Mouse (Mus musculus): ENCODE measurements around the gene Bri3. TPM values are rescaled to one million over a fixed set of nuclear protein-coding genes. Genes with fewer than 3 reads are reported as not detected.

The Bri3 gene
- polyA plus RNA-seq, 1 experiment, result 164 TPM

- TF ChIP-seq CTCF (IDR thresholded peaks at IDR 0.05; ENCODE audit: insufficient read depth, low read length) (no peak), POLR2A (IDR thresholded peaks at IDR 0.05; ENCODE audit: borderline replicate concordance, extremely low read depth, low read depth, low read length) (no peak)
- WGBS, result 85% methylated on average over 7 of the region's 7 CpGs
- no peak overlapping the region for H3K4me3 ChIP-seq (replicated peaks; ENCODE audit: extremely low read depth, low read depth, low read length)
- DNase-seq, result no peak
- H3K4me1 ChIP-seq (ENCODE audit: control insufficient read depth, insufficient read depth, low read length), result peaks cover 3% of the 10 kb centered on the region; the same call in 1 of the 2 replicates
Measured at GRCm38 (mm10) chr5:144230216-144230615, 14.0 kb upstream of the Bri3 start.

- Histone ChIP-seq H3K4me1 (ENCODE audit: control insufficient read depth, insufficient read depth, low read length) (peaks cover 3% of the 10 kb centered on the region; the same call in 1 of the 2 replicates), H3K4me3 (replicated peaks; ENCODE audit: extremely low read depth, low read depth, low read length) (no peak overlapping the region)
- WGBS, result 41% methylated on average over 1 of the region's 1 CpGs
- no peak for DNase-seq
- TF ChIP-seq POLR2A (IDR thresholded peaks at IDR 0.05; ENCODE audit: borderline replicate concordance, extremely low read depth, low read depth, low read length) (no peak), CTCF (IDR thresholded peaks at IDR 0.05; ENCODE audit: insufficient read depth, low read length) (peak; percentile 47; the same call in 1 of the 2 replicates)
Measured at GRCm38 (mm10) chr5:144231410-144231809, 12.8 kb upstream of the Bri3 start.

DNA sequence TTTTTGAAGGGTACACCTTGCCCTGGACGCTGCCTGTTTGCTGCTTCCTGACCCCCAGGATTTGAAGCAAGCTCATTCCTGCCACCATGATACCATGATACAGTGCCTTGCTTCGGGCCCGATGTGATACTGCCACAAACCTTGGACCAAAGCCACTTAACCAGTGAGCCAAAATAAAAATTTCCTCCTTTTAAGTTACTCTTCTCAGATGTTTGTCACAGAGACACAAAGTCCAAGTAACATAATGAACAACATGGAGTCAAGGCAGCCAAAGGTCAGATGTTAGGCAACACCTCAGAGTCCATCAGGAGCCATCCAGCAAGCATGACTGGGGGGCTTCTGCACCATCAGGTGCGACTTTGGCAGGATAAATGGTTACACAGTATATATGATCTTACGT is 11.7 kb upstream of the Bri3 start:
- TF ChIP-seq POLR2A (IDR thresholded peaks at IDR 0.05; ENCODE audit: borderline replicate concordance, extremely low read depth, low read depth, low read length) (no peak), CTCF (IDR thresholded peaks at IDR 0.05; ENCODE audit: insufficient read depth, low read length) (no peak)
- Histone ChIP-seq H3K4me3 (replicated peaks; ENCODE audit: extremely low read depth, low read depth, low read length) (no peak overlapping the region), H3K4me1 (ENCODE audit: control insufficient read depth, insufficient read depth, low read length) (peaks cover 3% of the 10 kb centered on the region; the same call in 1 of the 2 replicates)
- WGBS, result 88% methylated on average over 5 of the region's 5 CpGs
- DNase-seq, result no peak

DNA sequence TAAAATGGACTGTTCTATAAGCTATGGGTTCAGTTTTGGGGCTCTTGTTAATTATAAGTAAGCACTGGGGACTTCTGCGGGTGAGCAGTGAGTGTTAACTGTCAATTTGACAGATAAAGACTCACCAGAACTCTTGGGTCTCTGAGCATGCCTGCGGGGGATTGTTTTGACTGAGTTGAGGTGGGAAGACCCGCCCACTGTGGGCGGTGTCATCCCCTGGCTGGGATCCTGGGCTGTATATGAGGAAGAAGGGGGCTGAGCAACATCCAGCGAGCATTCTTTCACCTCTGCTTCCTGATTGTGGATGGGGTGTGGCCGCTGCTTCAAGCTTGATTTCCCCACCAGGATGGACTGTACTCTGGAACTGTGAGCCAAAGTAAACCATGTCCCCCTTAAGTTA is 10.0 kb upstream of the Bri3 start:
- TF ChIP-seq CTCF (IDR thresholded peaks at IDR 0.05; ENCODE audit: insufficient read depth, low read length) (no peak), POLR2A (IDR thresholded peaks at IDR 0.05; ENCODE audit: borderline replicate concordance, extremely low read depth, low read depth, low read length) (no peak)
- H3K4me3 ChIP-seq (replicated peaks; ENCODE audit: extremely low read depth, low read depth, low read length), result no peak overlapping the region
- no peak for DNase-seq
- H3K4me1 ChIP-seq (ENCODE audit: control insufficient read depth, insufficient read depth, low read length), result peaks cover 3% of the 10 kb centered on the region; the same call in 1 of the 2 replicates
- WGBS, result 62% methylated on average over 6 of the region's 6 CpGs

GRCm38 (mm10) chr5:144234714-144235113 is 9.5 kb upstream of the Bri3 start:
- Histone ChIP-seq H3K4me3 (replicated peaks; ENCODE audit: extremely low read depth, low read depth, low read length) (no peak overlapping the region), H3K4me1 (ENCODE audit: control insufficient read depth, insufficient read depth, low read length) (peaks cover 3% of the 10 kb centered on the region; the same call in 1 of the 2 replicates)
- no peak for TF ChIP-seq POLR2A (IDR thresholded peaks at IDR 0.05; ENCODE audit: borderline replicate concordance, extremely low read depth, low read depth, low read length)
- TF ChIP-seq CTCF (IDR thresholded peaks at IDR 0.05; ENCODE audit: insufficient read depth, low read length), result no peak
- WGBS, result 70% methylated on average over 7 of the region's 7 CpGs
- DNase-seq, result no peak

GRCm38 (mm10) chr5:144238969-144239368 is 5.3 kb upstream of the Bri3 start:
- TF ChIP-seq CTCF (IDR thresholded peaks at IDR 0.05; ENCODE audit: insufficient read depth, low read length), result no peak
- no peak for TF ChIP-seq POLR2A (IDR thresholded peaks at IDR 0.05; ENCODE audit: borderline replicate concordance, extremely low read depth, low read depth, low read length)
- Histone ChIP-seq H3K4me3 (replicated peaks; ENCODE audit: extremely low read depth, low read depth, low read length) (no peak overlapping the region), H3K4me1 (ENCODE audit: control insufficient read depth, insufficient read depth, low read length) (peaks cover 3% of the 10 kb centered on the region; the same call in 1 of the 2 replicates)
- 100% methylated on average over 1 of the region's 1 CpGs for WGBS
- DNase-seq, result no peak

- H3K4me3 ChIP-seq (replicated peaks; ENCODE audit: extremely low read depth, low read depth, low read length), result no peak overlapping the region
- TF ChIP-seq CTCF (IDR thresholded peaks at IDR 0.05; ENCODE audit: insufficient read depth, low read length) (no peak), POLR2A (IDR thresholded peaks at IDR 0.05; ENCODE audit: borderline replicate concordance, extremely low read depth, low read depth, low read length) (no peak)
- H3K4me1 ChIP-seq (ENCODE audit: control insufficient read depth, insufficient read depth, low read length), result peaks cover 4% of the 10 kb centered on the region; the same call in 1 of the 2 replicates
- 85% methylated on average over 2 of the region's 2 CpGs for whole genome bisulfite sequencing
- no peak for DNase-seq
Measured at GRCm38 (mm10) chr5:144245592-144245991, 1.4 kb downstream of the Bri3 start.

DNA sequence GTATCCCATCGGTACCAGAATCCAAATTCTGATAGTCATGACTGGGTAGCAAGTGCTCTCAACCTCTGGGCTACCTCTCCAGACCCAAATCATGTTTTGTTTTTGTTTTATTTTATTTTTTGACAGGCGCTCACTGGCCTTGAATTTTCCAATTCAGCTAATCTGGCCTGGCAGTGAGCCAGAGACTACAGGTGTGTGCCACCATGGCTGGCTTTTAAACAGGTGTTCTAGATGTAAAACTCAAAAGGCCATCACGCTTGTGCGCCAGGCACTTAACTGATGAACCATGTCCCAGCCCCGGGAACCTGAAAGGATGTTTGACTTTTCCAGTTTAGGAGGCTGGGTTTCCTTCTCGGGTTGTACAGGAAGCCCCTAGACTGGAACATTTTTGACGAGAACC is 2.4 kb downstream of the Bri3 start:
- no peak for TF ChIP-seq POLR2A (IDR thresholded peaks at IDR 0.05; ENCODE audit: borderline replicate concordance, extremely low read depth, low read depth, low read length)
- no peak for TF ChIP-seq CTCF (IDR thresholded peaks at IDR 0.05; ENCODE audit: insufficient read depth, low read length)
- WGBS, result 51% methylated on average over 7 of the region's 7 CpGs

DNA sequence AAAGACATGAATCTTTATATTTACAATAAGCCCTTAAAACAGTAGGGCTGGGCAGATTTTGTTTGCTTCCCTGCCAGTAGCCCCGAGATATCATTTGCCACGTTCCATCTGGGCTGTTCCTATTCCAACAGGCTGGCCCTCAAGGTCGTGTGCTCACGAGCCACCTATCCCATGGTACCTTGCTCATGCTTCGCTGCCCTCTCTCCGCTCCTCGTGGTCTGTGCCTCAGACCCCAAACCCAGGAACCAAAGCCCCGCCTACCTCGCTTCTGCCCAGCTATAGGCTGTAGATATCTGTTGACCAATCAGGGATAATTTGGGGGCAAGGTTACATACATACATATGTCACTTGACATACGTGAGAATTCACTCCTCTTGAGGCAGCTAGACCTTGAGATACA is 3.1 kb downstream of the Bri3 start:
- DNase-seq, result no peak
- TF ChIP-seq POLR2A (IDR thresholded peaks at IDR 0.05; ENCODE audit: borderline replicate concordance, extremely low read depth, low read depth, low read length) (no peak), CTCF (IDR thresholded peaks at IDR 0.05; ENCODE audit: insufficient read depth, low read length) (no peak)
- no peak overlapping the region for H3K4me3 ChIP-seq (replicated peaks; ENCODE audit: extremely low read depth, low read depth, low read length)
- 64% methylated on average over 10 of the region's 10 CpGs for WGBS
- H3K4me1 ChIP-seq (ENCODE audit: control insufficient read depth, insufficient read depth, low read length), result peaks cover 4% of the 10 kb centered on the region; the same call in 1 of the 2 replicates

More for the DNA sequence above, 2.4 kb downstream of the Bri3 start:
- Histone ChIP-seq H3K4me3 (replicated peaks; ENCODE audit: extremely low read depth, low read depth, low read length) (no peak overlapping the region), H3K4me1 (ENCODE audit: control insufficient read depth, insufficient read depth, low read length) (peaks cover 4% of the 10 kb centered on the region; the same call in 1 of the 2 replicates)
- DNase-seq, result no peak

DNA sequence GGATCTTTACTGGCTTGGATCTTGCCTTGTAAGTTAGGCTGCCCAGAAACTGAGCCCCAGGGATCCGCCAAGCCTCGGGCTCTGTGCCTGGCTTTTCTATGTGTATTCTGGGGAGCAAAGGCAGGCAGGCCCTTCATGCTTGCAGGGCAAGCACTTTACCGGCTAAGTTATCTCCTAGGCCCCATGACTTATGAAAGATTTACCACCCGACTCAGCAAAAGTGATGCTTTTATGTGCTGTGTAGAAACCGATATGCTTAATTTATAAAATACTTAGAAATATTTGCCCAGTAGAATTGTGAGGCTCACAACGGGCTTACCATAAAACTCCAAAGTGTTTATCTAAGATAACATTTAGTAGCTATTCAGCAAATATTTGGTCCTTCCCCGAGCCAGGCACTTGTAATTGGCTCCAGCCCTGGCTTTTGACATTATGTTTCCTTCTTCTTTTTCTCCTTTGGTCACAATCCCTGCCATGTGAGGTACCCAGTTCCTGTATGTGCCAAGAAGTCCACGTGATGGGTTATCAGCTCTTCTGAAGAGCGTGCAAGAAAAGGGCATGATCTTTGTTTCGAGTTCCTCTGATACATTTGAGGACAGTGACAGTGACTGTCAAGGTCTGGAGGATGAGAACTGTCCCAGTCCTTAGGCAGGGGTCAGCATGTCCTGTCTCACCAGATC is 3.8 kb downstream of the Bri3 start:
- Histone ChIP-seq H3K4me3 (replicated peaks; ENCODE audit: extremely low read depth, low read depth, low read length) (no peak overlapping the region), H3K4me1 (ENCODE audit: control insufficient read depth, insufficient read depth, low read length) (peaks cover 4% of the 10 kb centered on the region; the same call in 1 of the 2 replicates)
- 33% methylated on average over 10 of the region's 10 CpGs for WGBS
- TF ChIP-seq POLR2A (IDR thresholded peaks at IDR 0.05; ENCODE audit: borderline replicate concordance, extremely low read depth, low read depth, low read length) (no peak), CTCF (IDR thresholded peaks at IDR 0.05; ENCODE audit: insufficient read depth, low read length) (no peak)
- DNase-seq, result peak; percentile 64

All from lung, adult 2 months (tissue).